Mouse (Mus musculus): ENCODE measurements around the gene Ak2.

Ak2 gene

GRCm38 (mm10) chr4:128974677-128975076 lies 17.1 kb upstream of the Ak2 start:
- no peak for DNase-seq

GRCm38 (mm10) chr4:128976577-128976976 lies 15.2 kb upstream of the Ak2 start:
- no peak for DNase-seq

- no peak for DNase-seq
Measured at GRCm38 (mm10) chr4:128977217-128977616, 14.5 kb upstream of the Ak2 start.

- no peak for DNase-seq
Measured at GRCm38 (mm10) chr4:128978634-128979033, 13.1 kb upstream of the Ak2 start.

GRCm38 (mm10) chr4:128980890-128981832 lies 10.6 kb upstream of the Ak2 start:
- DNase-seq = no peak

GRCm38 (mm10) chr4:128981833-128982180 lies 10.0 kb upstream of the Ak2 start:
- DNase-seq = no peak

- DNase-seq = no peak
Measured at GRCm38 (mm10) chr4:128983151-128983550, 8.6 kb upstream of the Ak2 start.

GRCm38 (mm10) chr4:128983656-128984055 lies 8.1 kb upstream of the Ak2 start:
- no peak for DNase-seq

- DNase-seq = no peak
Measured at GRCm38 (mm10) chr4:128984600-128984999, 7.2 kb upstream of the Ak2 start.

GRCm38 (mm10) chr4:128988911-128989310 lies 2.8 kb upstream of the Ak2 start:
- DNase-seq = no peak

- DNase-seq = no peak
Measured at GRCm38 (mm10) chr4:128989678-128990077, 2.1 kb upstream of the Ak2 start.

- no peak for DNase-seq
Measured at GRCm38 (mm10) chr4:128992176-128992575, 418 bp downstream of the Ak2 start.

- DNase-seq = peak; percentile 95 to 97
Measured at GRCm38 (mm10) chr4:128993025-128993662, 1.4 kb downstream of the Ak2 start.

GRCm38 (mm10) chr4:128993675-128994074 lies 1.9 kb downstream of the Ak2 start:
- peak in 1 of 2 experiments; percentile 48 for DNase-seq

- DNase-seq = no peak
Measured at GRCm38 (mm10) chr4:128995238-128995637, 3.5 kb downstream of the Ak2 start.

- no peak for DNase-seq
Measured at GRCm38 (mm10) chr4:128997258-128997657, 5.5 kb downstream of the Ak2 start.

- DNase-seq = no peak
Measured at GRCm38 (mm10) chr4:128998401-128998800, 6.6 kb downstream of the Ak2 start.

GRCm38 (mm10) chr4:129000786-129001185 lies 9.0 kb downstream of the Ak2 start:
- DNase-seq = no peak

GRCm38 (mm10) chr4:129003720-129004119 lies 12.0 kb downstream of the Ak2 start:
- no peak for DNase-seq

- no peak for DNase-seq
Measured at GRCm38 (mm10) chr4:129008006-129008519, 16.3 kb downstream of the Ak2 start.

GRCm38 (mm10) chr4:129008672-129009071 lies 16.9 kb downstream of the Ak2 start:
- DNase-seq = no peak

GRCm38 (mm10) chr4:129009521-129009920 lies 17.8 kb downstream of the Ak2 start:
- no peak for DNase-seq

GRCm38 (mm10) chr4:129011604-129012121 lies 19.9 kb downstream of the Ak2 start:
- peak; percentile 52 to 71 for DNase-seq

Measured in cerebellum, postnatal 25 days (tissue).